Mouse (Mus musculus): ENCODE measurements around the gene Picalm.

Picalm gene

GRCm38 (mm10) chr7:90129732-90130392 lies at the start of gene Picalm:
Gene Picalm, plus strand, starts transcription at chr7:90130213.
- peak; percentile 97 for DNase-seq (ENCODE audit: low spot score)

GRCm38 (mm10) chr7:90083799-90084198 lies 46.2 kb upstream of the Picalm start:
- DNase-seq (ENCODE audit: low spot score): no peak

GRCm38 (mm10) chr7:90084531-90084930 lies 45.5 kb upstream of the Picalm start:
- DNase-seq (ENCODE audit: low spot score): no peak

GRCm38 (mm10) chr7:90085713-90086112 lies 44.3 kb upstream of the Picalm start:
- no peak for DNase-seq (ENCODE audit: low spot score)

GRCm38 (mm10) chr7:90086821-90087220 lies 43.2 kb upstream of the Picalm start:
- DNase-seq (ENCODE audit: low spot score): no peak

GRCm38 (mm10) chr7:90090996-90091395 lies 39.0 kb upstream of the Picalm start:
- DNase-seq (ENCODE audit: low spot score): no peak

- no peak for DNase-seq (ENCODE audit: low spot score)
These were observed 38.3 kb upstream of the Picalm start for GRCm38 (mm10) chr7:90091756-90092155.

- DNase-seq (ENCODE audit: low spot score): no peak
These were observed 37.3 kb upstream of the Picalm start for GRCm38 (mm10) chr7:90092452-90093450.

- DNase-seq (ENCODE audit: low spot score): no peak
These were observed 34.9 kb upstream of the Picalm start for GRCm38 (mm10) chr7:90095097-90095496.

GRCm38 (mm10) chr7:90095766-90096372 lies 34.1 kb upstream of the Picalm start:
- DNase-seq (ENCODE audit: low spot score): no peak

GRCm38 (mm10) chr7:90096609-90097008 lies 33.4 kb upstream of the Picalm start:
- DNase-seq (ENCODE audit: low spot score): no peak

- DNase-seq (ENCODE audit: low spot score): no peak
These were observed 31.8 kb upstream of the Picalm start for GRCm38 (mm10) chr7:90098253-90098652.

GRCm38 (mm10) chr7:90099248-90099647 lies 30.8 kb upstream of the Picalm start:
- no peak for DNase-seq (ENCODE audit: low spot score)

GRCm38 (mm10) chr7:90100614-90101160 lies 29.3 kb upstream of the Picalm start:
- DNase-seq (ENCODE audit: low spot score): no peak

- DNase-seq (ENCODE audit: low spot score): no peak
These were observed 13.9 kb upstream of the Picalm start for GRCm38 (mm10) chr7:90116100-90116499.

GRCm38 (mm10) chr7:90120106-90120505 lies 9.9 kb upstream of the Picalm start:
- no peak for DNase-seq (ENCODE audit: low spot score)

- no peak for DNase-seq (ENCODE audit: low spot score)
These were observed 5.0 kb upstream of the Picalm start for GRCm38 (mm10) chr7:90124991-90125390.

GRCm38 (mm10) chr7:90128631-90129200 lies 1.3 kb upstream of the Picalm start:
- no peak for DNase-seq (ENCODE audit: low spot score)

- DNase-seq (ENCODE audit: low spot score): no peak
These were observed 712 bp upstream of the Picalm start for GRCm38 (mm10) chr7:90129271-90129731.

- DNase-seq (ENCODE audit: low spot score): no peak
These were observed 725 bp downstream of the Picalm start for GRCm38 (mm10) chr7:90130501-90131375.

GRCm38 (mm10) chr7:90131376-90131651 lies 1.3 kb downstream of the Picalm start:
- no peak for DNase-seq (ENCODE audit: low spot score)

Data from c-Kit-positive CD71-positive TER-119-positive erythroid progenitor cells, embryonic 14.5 days (primary cell).